Mouse (Mus musculus) midbrain, embryonic 16.5 days (tissue): ENCODE measurements around the gene Ankrd6. TPM values are rescaled to one million over a fixed set of nuclear protein-coding genes. Genes with fewer than 3 reads are reported as not detected.

Experiments used
- ATAC-seq: fragments of 200-750 bp; cut with Nextera tagmentation; 2 replicates; pipeline ENCODE4 v1.8.0; 2017; ENCODE audit warnings: moderate TSS enrichment
- H3K27ac ChIP-seq: fragments of 300-500 bp; sonication (generic); 2 replicates; pipeline ENCODE4 v1.5.1; 2014; ENCODE audit warnings: mild to moderate bottlenecking, low read length, mixed read lengths
- H3K27me3 ChIP-seq: fragments of 300-500 bp; sonication (generic); 2 replicates; pipeline ENCODE4 v1.6.1; 2014; ENCODE audit warnings: low read depth, low read length, mixed read lengths; ENCODE audit not compliant: control insufficient read depth, insufficient read depth
- H3K36me3 ChIP-seq: fragments of 300-500 bp; sonication (generic); 2 replicates; pipeline ENCODE4 v1.6.1; 2014; ENCODE audit warnings: mild to moderate bottlenecking, low read length, moderate library complexity, mixed read lengths; ENCODE audit not compliant: control insufficient read depth, insufficient read depth
- H3K4me1 ChIP-seq: fragments of 300-500 bp; sonication (generic); 2 replicates; pipeline ENCODE4 v1.6.1; 2014; ENCODE audit warnings: mild to moderate bottlenecking, low read length, mixed read lengths; ENCODE audit not compliant: control insufficient read depth, insufficient read depth
- H3K4me2 ChIP-seq: fragments of 300-500 bp; sonication (generic); 2 replicates; pipeline ENCODE4 v1.6.1; 2014; ENCODE audit warnings: mild to moderate bottlenecking, low read length, mixed read lengths
- H3K4me3 ChIP-seq: fragments of 300-500 bp; sonication (generic); 2 replicates; pipeline ENCODE4 v1.5.1; 2014; ENCODE audit warnings: low read depth, mild to moderate bottlenecking, low read length, moderate library complexity, mixed read lengths
- H3K9ac ChIP-seq: fragments of 300-500 bp; sonication (generic); 2 replicates; pipeline ENCODE4 v1.6.1; 2014; ENCODE audit warnings: low read depth, low read length, mixed read lengths
- H3K9me3 ChIP-seq: fragments of 300-500 bp; sonication (generic); replicated peaks from 2 replicates; pipeline ENCODE4 v1.6.1; 2014; ENCODE audit warnings: mild to moderate bottlenecking, low read length, mixed read lengths; ENCODE audit not compliant: control insufficient read depth, poor library complexity, severe bottlenecking
- WGBS: fragments of 180-500 bp; shearing (Covaris S2); extraction: QIAGEN DNeasy Blood & Tissue Kit; methylation state at CpG from one replicate; pipeline ENCODE4 v1.1.7; 2014; 5-methylcytosine and 5-hydroxymethylcytosine counted together
- polyA plus RNA-seq: library from polyadenylated mRNA; unstranded; fragments of >200 nt; fragmentation: Nextera tagmentation; extraction: Ambion mirVana; gene quantifications from 2 replicates; pipeline ENCODE4 v1.2.1, GENCODE M21; 2015

The Ankrd6 gene
- polyA plus RNA-seq, 1 experiment from 2014 or later: 35.7 TPM

DNA sequence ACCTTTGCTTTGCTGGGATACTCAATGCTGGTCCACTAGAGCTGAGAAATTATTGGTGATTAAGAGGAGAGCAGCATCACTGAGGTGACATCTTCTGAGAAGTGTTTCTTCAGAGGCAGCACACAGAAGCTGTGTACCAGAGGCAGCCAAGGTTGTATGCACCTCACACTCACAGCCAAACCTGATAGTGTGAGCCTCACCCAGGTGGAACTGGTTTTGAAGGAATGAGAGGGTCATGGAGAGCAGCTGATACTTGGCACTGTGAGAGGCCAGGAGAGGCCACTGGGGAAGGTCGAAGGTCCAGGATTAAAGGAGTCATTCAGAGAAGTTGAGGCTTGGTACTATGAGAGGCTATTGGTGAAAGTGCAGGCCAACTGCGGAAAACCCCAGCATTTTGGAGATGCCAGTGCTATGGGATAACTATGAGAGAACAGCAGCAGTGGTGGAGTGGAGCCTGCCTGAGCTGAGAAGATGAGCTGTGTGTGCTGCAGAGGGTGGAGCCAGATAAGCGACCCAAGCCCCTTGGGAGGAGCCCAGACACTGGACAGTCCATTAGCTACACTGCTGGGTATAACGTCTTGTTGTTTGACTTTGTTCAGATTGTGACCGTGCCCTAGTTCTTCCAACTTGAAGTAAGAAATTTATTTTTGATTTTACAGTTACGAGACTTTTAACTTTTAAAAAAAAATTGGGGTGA lies 33.8 kb downstream of the Ankrd6 start:
- ATAC-seq: no peak

GRCm38 (mm10) chr4:32915928-32916327 lies 34.7 kb downstream of the Ankrd6 start:
- H3K27me3 ChIP-seq: no peaks in the 10 kb centered on the region
- peak; percentile 69 for ATAC-seq
- 17% methylated on average over 8 of the region's 8 CpGs for WGBS

More for the DNA sequence above, 33.8 kb downstream of the Ankrd6 start:
- no peak overlapping the region for H3K4me3 ChIP-seq
- no peak overlapping the region for H3K9ac ChIP-seq
- WGBS: 60% methylated on average over 6 of the region's 6 CpGs
- peaks cover 24% of the 10 kb centered on the region for H3K4me1 ChIP-seq
- H3K27ac ChIP-seq: no peak overlapping the region
- H3K36me3 ChIP-seq: no peaks in the 10 kb centered on the region
- H3K4me2 ChIP-seq: no peak overlapping the region
- no peaks in the 10 kb centered on the region for H3K9me3 ChIP-seq
- no peaks in the 10 kb centered on the region for H3K27me3 ChIP-seq

GRCm38 (mm10) chr4:32909996-32910395 lies 40.6 kb downstream of the Ankrd6 start:
- H3K4me1 ChIP-seq: no peaks in the 10 kb centered on the region
- H3K9me3 ChIP-seq: no peaks in the 10 kb centered on the region
- H3K27me3 ChIP-seq: no peaks in the 10 kb centered on the region
- H3K4me3 ChIP-seq: no peak overlapping the region
- no peak overlapping the region for H3K9ac ChIP-seq
- WGBS: 88% methylated on average over 1 of the region's 1 CpGs
- H3K27ac ChIP-seq: no peak overlapping the region
- H3K36me3 ChIP-seq: no peaks in the 10 kb centered on the region
- no peak for ATAC-seq
- H3K4me2 ChIP-seq: no peak overlapping the region

More at GRCm38 (mm10) chr4:32915928-32916327, 34.7 kb downstream of the Ankrd6 start:
- no peaks in the 10 kb centered on the region for H3K9me3 ChIP-seq
- H3K36me3 ChIP-seq: no peaks in the 10 kb centered on the region
- H3K27ac ChIP-seq: peak overlapping the region; percentile 58
- H3K4me2 ChIP-seq: peak overlapping the region; percentile 28
- no peak overlapping the region for H3K4me3 ChIP-seq
- H3K4me1 ChIP-seq: peaks cover 18% of the 10 kb centered on the region
- no peak overlapping the region for H3K9ac ChIP-seq

GRCm38 (mm10) chr4:32909241-32909979 lies 41.2 kb downstream of the Ankrd6 start:
- Histone ChIP-seq H3K36me3 (no peaks in the 10 kb centered on the region), H3K4me2 (no peak overlapping the region), H3K27me3 (no peaks in the 10 kb centered on the region), H3K4me1 (no peaks in the 10 kb centered on the region), H3K4me3 (no peak overlapping the region), H3K27ac (no peak overlapping the region), H3K9ac (no peak overlapping the region), H3K9me3 (no peaks in the 10 kb centered on the region)
- no peak for ATAC-seq
- WGBS: 84% methylated on average over 3 of the region's 3 CpGs

DNA sequence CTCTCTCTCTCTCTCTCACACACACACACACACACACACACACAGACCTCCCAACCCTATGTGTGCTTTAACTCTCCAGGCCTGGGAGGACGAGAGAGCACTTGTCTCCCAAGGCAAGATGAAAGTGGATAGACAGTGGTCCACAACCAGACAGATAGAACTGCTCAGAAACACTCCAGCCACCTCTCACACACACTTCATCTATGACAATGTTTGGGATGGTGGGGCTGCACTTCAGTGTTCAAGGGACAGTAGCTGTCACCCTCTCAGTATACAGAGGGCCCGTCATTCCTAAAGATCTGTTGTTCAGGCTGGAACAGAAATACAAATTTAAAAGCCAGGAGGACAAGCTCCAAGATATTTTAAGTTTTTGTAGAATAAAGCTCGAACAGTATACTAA lies 43.0 kb downstream of the Ankrd6 start:
- H3K4me3 ChIP-seq: no peak overlapping the region
- H3K4me2 ChIP-seq: no peak overlapping the region
- H3K36me3 ChIP-seq: no peaks in the 10 kb centered on the region
- H3K9ac ChIP-seq: no peak overlapping the region
- H3K27me3 ChIP-seq: no peaks in the 10 kb centered on the region
- H3K27ac ChIP-seq: no peak overlapping the region
- no peak for ATAC-seq
- 87% methylated on average over 3 of the region's 3 CpGs for WGBS
- no peaks in the 10 kb centered on the region for H3K9me3 ChIP-seq
- no peaks in the 10 kb centered on the region for H3K4me1 ChIP-seq

DNA sequence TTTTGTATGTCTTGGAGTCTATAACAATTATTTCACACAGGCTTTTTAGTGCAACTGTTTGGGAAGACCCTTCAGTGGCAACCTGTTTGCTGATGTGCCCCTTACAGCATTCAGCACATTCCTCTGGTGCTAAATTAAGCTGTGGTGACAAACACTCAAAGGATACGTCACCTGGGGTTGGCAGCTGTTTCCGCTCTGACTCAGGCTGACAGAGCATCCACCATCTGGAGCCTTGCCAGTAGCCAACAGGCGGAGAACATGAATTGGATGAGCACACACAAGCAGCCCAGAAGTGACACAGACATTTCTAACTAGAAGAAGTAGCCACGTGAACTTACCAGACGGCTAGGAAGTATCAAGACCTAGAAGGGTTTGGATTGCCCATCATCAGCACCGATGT lies 44.0 kb downstream of the Ankrd6 start:
- ATAC-seq: no peak
- no peak overlapping the region for H3K9ac ChIP-seq
- no peak overlapping the region for H3K4me2 ChIP-seq
- H3K9me3 ChIP-seq: no peaks in the 10 kb centered on the region
- H3K36me3 ChIP-seq: no peaks in the 10 kb centered on the region
- no peaks in the 10 kb centered on the region for H3K4me1 ChIP-seq
- 65% methylated on average over 6 of the region's 6 CpGs for WGBS
- no peak overlapping the region for H3K27ac ChIP-seq
- no peak overlapping the region for H3K4me3 ChIP-seq
- H3K27me3 ChIP-seq: no peaks in the 10 kb centered on the region

DNA sequence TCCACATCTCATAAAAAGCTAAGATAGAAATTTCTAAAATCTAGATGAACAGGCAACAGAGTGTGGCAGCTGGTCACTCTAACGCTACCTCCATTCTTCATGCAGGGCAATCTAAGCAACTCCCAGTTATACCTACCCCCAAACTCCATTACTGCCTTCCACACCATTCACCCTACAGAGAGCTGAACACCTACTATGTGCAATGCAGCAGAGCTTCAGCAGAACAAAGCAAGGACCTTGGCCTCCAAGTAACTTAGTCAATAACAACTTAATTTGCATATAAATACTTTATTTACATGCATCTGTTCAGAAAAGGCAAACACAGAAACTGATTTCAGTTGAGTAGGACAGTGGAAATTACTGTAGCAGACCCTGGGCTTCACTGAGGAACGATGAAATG lies 44.7 kb downstream of the Ankrd6 start:
- no peaks in the 10 kb centered on the region for H3K27me3 ChIP-seq
- 97% methylated on average over 2 of the region's 2 CpGs for WGBS
- no peak overlapping the region for H3K4me3 ChIP-seq
- no peaks in the 10 kb centered on the region for H3K36me3 ChIP-seq
- no peak for ATAC-seq
- no peak overlapping the region for H3K27ac ChIP-seq
- no peaks in the 10 kb centered on the region for H3K9me3 ChIP-seq
- no peak overlapping the region for H3K9ac ChIP-seq
- no peaks in the 10 kb centered on the region for H3K4me1 ChIP-seq
- no peak overlapping the region for H3K4me2 ChIP-seq

GRCm38 (mm10) chr4:32905381-32905780 lies 45.3 kb downstream of the Ankrd6 start:
- no peaks in the 10 kb centered on the region for H3K36me3 ChIP-seq
- WGBS: 83% methylated on average over 2 of the region's 2 CpGs
- H3K27ac ChIP-seq: no peak overlapping the region
- no peaks in the 10 kb centered on the region for H3K9me3 ChIP-seq
- no peaks in the 10 kb centered on the region for H3K4me1 ChIP-seq
- no peak for ATAC-seq
- no peak overlapping the region for H3K4me2 ChIP-seq
- no peak overlapping the region for H3K4me3 ChIP-seq
- H3K27me3 ChIP-seq: no peaks in the 10 kb centered on the region
- no peak overlapping the region for H3K9ac ChIP-seq

- H3K4me3 ChIP-seq: no peak overlapping the region
- WGBS: 93% methylated on average over 7 of the region's 7 CpGs
Observed at GRCm38 (mm10) chr4:32903826-32904225, 46.8 kb downstream of the Ankrd6 start.

More at GRCm38 (mm10) chr4:32903826-32904225, 46.8 kb downstream of the Ankrd6 start:
- Histone ChIP-seq H3K9ac (no peak overlapping the region), H3K27me3 (no peaks in the 10 kb centered on the region), H3K27ac (no peak overlapping the region), H3K36me3 (no peaks in the 10 kb centered on the region), H3K4me2 (no peak overlapping the region), H3K9me3 (no peaks in the 10 kb centered on the region), H3K4me1 (no peaks in the 10 kb centered on the region)
- no peak for ATAC-seq
